Mouse (Mus musculus) heart, adult 2 months (tissue): ENCODE measurements at regions not wholly inside any gene's neighbourhood (a gene's known extent, or its start where the extent isn't known, plus 50 kb on each side); places are given as distances from the start of the nearest gene placed in this dataset.

Source experiments
- CTCF ChIP-seq: fragments of 200-600 bp; IDR thresholded peaks from 2 replicates; pipeline ENCODE4 v1.8.1; 2022; ENCODE audit warnings: antibody characterized with exemption, mild to moderate bottlenecking, moderate library complexity
- EP300 ChIP-seq: fragments of 200-500 bp; IDR thresholded peaks from 2 replicates; pipeline ENCODE4 v1.6.1; 2011; ENCODE audit warnings: low read depth, low read length, control low read depth; ENCODE audit not compliant: insufficient read depth
- POLR2A ChIP-seq: fragments of 200-500 bp; IDR thresholded peaks from 2 replicates; pipeline ENCODE4 v1.6.1; 2011; ENCODE audit warnings: mild to moderate bottlenecking, low read depth, low read length, control low read depth; ENCODE audit not compliant: insufficient read depth

GRCm38 (mm10) chr12:51275818-51276538 lies 71.9 kb upstream of the G2e3 start:
- TF ChIP-seq CTCF (peak; percentile 80), POLR2A (no peak), EP300 (no peak)
